12 mouse cellular contexts compared by ENCODE assay signal in the genomic region with DNA sequence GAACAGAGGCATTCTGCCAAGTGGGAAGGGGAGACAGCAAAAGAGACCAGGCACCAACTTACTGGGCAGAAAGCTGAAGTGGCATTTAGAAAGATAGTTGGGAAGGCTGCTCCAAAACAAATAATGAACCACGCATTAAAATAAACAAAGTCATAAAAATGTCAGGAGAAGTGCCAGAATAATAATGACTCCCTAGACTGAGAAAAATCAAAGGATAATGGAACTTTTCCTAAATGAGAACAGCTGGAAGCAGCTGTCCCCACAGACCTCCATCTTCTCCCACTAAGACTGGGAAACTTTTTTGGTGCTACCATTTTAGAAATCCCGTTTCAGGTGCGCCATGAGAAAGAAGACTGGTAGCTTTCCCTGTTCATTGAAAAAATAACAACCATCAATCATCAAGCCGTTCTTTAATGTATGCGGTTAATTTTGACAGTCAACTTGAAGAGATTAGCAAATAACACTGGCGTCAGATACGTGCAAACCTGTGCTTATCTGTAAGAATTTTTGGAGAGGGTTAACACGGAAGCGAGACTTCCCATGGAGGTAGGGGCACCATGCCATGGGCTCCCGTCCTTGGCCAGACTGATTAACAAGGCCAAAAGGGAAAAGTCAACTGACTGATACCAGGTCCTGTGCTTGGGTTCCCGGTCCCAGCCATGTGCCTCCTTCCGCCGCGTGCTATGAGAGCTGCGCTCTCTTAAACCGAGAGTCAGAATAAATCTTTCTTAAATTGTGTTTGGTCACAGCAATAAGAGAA.
DNase-seq lines count a peak whose midpoint lies in the region; ATAC-seq and TF ChIP-seq lines count a peak whose summit lies in the region.
"Had no signal": no experiment of that assay in that cellular context is flagged by ENCODE, and none has a peak within 500 bp of the region (broad histone marks: within the 10 kb centered on the region; RNA-seq: fewer than 3 reads in every experiment).

No protein-coding gene starts in this region.

- no peak overlapping the region for H3K27ac ChIP-seq in heart, embryonic 16.5 days (ENCODE audit: low read length)
- H3K27ac ChIP-seq in heart, embryonic 12.5 days (ENCODE audit: poor library complexity, severe bottlenecking) = no peak overlapping the region
- H3K27ac ChIP-seq in kidney, embryonic 14.5 days (ENCODE audit: low read depth, low read length) = no peak overlapping the region
- H3K27ac ChIP-seq in layer of hippocampus, adult 2 months = no peak overlapping the region
- H3K27ac ChIP-seq: liver, embryonic 13.5 days had no signal

- 73% methylated on average over 16 of the region's 16 CpGs for WGBS in heart, embryonic 16.5 days
- whole genome bisulfite sequencing in heart, embryonic 12.5 days = 78% methylated on average over 16 of the region's 16 CpGs
- WGBS in kidney, embryonic 14.5 days = 66% methylated on average over 16 of the region's 16 CpGs

- no peak overlapping the region for H3K9ac ChIP-seq in heart, embryonic 16.5 days (ENCODE audit: low read length)
- no peak overlapping the region for H3K9ac ChIP-seq in heart, embryonic 12.5 days
- H3K9ac ChIP-seq in kidney, embryonic 14.5 days (ENCODE audit: low read depth, low read length) = no peak overlapping the region
- H3K9ac ChIP-seq: liver, embryonic 13.5 days had no signal

- no peaks in the 10 kb centered on the region for H3K9me3 ChIP-seq in heart, embryonic 16.5 days (replicated peaks; ENCODE audit: control insufficient read depth, low read length)
- H3K9me3 ChIP-seq in heart, embryonic 12.5 days (replicated peaks) = no peaks in the 10 kb centered on the region
- no peaks in the 10 kb centered on the region for H3K9me3 ChIP-seq in kidney, embryonic 14.5 days (ENCODE audit: control insufficient read depth, low read length)
- H3K9me3 ChIP-seq: liver, embryonic 13.5 days had no signal

- peak; percentile 6 for DNase-seq in heart, postnatal 4 days
- DNase-seq in lung, postnatal 10 days = peak; percentile 34
- DNase-seq in yolk sac, embryonic 10.5 days (ENCODE audit: low spot score) = no peak
- DNase-seq in ovary, postnatal 10 days (ENCODE audit: low spot score) = no peak
- DNase-seq in layer of hippocampus, adult 2 months (ENCODE audit: low spot score in 2 of 2) = no peak
- DNase-seq: liver, embryonic 13.5 days; right cerebral cortex, postnatal 4 days had no signal

- H3K4me1 ChIP-seq in heart, embryonic 16.5 days (ENCODE audit: control insufficient read depth, insufficient read depth, low read length) = no peaks in the 10 kb centered on the region
- H3K4me1 ChIP-seq in heart, embryonic 12.5 days (replicated peaks) = no peaks in the 10 kb centered on the region
- H3K4me1 ChIP-seq in kidney, embryonic 14.5 days (ENCODE audit: control insufficient read depth, insufficient read depth, low read length) = no peaks in the 10 kb centered on the region; the same call in 1 of the 2 replicates
- H3K4me1 ChIP-seq: liver, embryonic 13.5 days had no signal

- H3K4me2 ChIP-seq in heart, embryonic 16.5 days (ENCODE audit: low read depth, low read length) = 0 out of 2 replicates have a peak overlapping the region, but pooled peaks have one; percentile 9
- H3K4me2 ChIP-seq in heart, embryonic 12.5 days = no peak overlapping the region
- H3K4me2 ChIP-seq in kidney, embryonic 14.5 days (replicated peaks; ENCODE audit: low read depth, low read length) = peak overlapping the region; percentile 9; the same call in 1 of the 2 replicates
- H3K4me2 ChIP-seq: liver, embryonic 13.5 days had no signal

- no peak overlapping the region for H3K4me3 ChIP-seq in heart, embryonic 16.5 days (ENCODE audit: low read length)
- H3K4me3 ChIP-seq in heart, embryonic 12.5 days = no peak overlapping the region
- no peak overlapping the region for H3K4me3 ChIP-seq in kidney, embryonic 14.5 days (ENCODE audit: low read length)
- H3K4me3 ChIP-seq in layer of hippocampus, adult 2 months = no peak overlapping the region
- H3K4me3 ChIP-seq: liver, embryonic 13.5 days; myocyte had no signal

- TF ChIP-seq CTCF in layer of hippocampus, adult 2 months (conservative IDR thresholded peaks at IDR 0.05) = no peak

- no peak for ATAC-seq in heart, embryonic 16.5 days (replicated peaks; ENCODE audit: extremely low read depth, insufficient read depth, low FRiP score)
- no peak for ATAC-seq in heart, embryonic 12.5 days (ENCODE audit: insufficient number of reproducible peaks, low FRiP score)
- ATAC-seq in kidney, embryonic 14.5 days (ENCODE audit: low FRiP score, low TSS enrichment) = no peak
- ATAC-seq: forebrain, embryonic 16.5 days had no signal

- H3K27me3 ChIP-seq in heart, embryonic 16.5 days (ENCODE audit: control insufficient read depth, insufficient read depth, low read length) = no peaks in the 10 kb centered on the region
- H3K27me3 ChIP-seq in heart, embryonic 12.5 days (replicated peaks) = no peaks in the 10 kb centered on the region
- no peaks in the 10 kb centered on the region for H3K27me3 ChIP-seq in kidney, embryonic 14.5 days (ENCODE audit: control insufficient read depth, insufficient read depth, low read length)
- H3K27me3 ChIP-seq: liver, embryonic 13.5 days had no signal

- H3K36me3 ChIP-seq in heart, embryonic 16.5 days (ENCODE audit: control insufficient read depth, insufficient read depth) = no peaks in the 10 kb centered on the region
- H3K36me3 ChIP-seq in heart, embryonic 12.5 days = no peaks in the 10 kb centered on the region
- no peaks in the 10 kb centered on the region for H3K36me3 ChIP-seq in kidney, embryonic 14.5 days (ENCODE audit: control insufficient read depth, insufficient read depth, low read length)
- H3K36me3 ChIP-seq: liver, embryonic 13.5 days had no signal

Comparison
In these comparisons a context has a peak if more than half of its experiments do, and no peak if none do; other contexts are left out.
1. DNase-seq: peak in heart, postnatal 4 days (single experiment) and lung, postnatal 10 days (single experiment); none in yolk sac, embryonic 10.5 days (single experiment), ovary, postnatal 10 days (single experiment) and layer of hippocampus, adult 2 months (0 of 2).